Mouse (Mus musculus) activated CD4-positive, CD25-positive, alpha-beta regulatory T cell (primary cell): Measurements from ENCODE around the gene Asz1. TPM values are rescaled to one million over a fixed set of nuclear protein-coding genes. Genes with fewer than 3 reads are reported as not detected.

Source experiments
- polyA plus RNA-seq, 2 experiments: library from polyadenylated mRNA; unstranded; fragments of 100-300 nt; shearing (Covaris generic); gene quantifications; one replicate each; pipeline ENCODE4 v1.2.1; 2017

Asz1 gene
- polyA plus RNA-seq, result not detected

DNA sequence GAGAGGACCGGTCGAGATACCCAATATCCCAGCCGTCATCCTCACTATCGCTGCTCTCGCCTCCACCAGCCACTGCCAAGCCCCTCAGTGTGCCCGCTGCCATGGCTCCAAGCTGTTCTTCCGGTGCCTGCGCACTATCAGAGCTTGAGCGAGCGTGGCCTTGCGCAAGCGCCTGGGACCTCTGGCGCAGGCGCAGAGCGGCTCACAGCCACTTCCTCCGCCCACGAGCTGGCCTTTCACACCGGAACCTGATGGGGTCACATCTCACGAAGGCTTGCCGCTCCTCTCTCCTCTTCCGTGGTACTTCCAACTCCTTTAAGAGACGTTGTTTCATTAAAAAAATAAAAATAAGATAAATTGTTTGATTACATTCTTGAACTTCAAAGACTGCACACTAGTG is at the start of gene Asz1:
Gene Asz1 (minus strand): TSS at position 128 of the 400 bp plus-strand sequence.

GRCm38 (mm10) chr6:18029746-18030656 is 78.9 kb downstream of the Asz1 start, which contains the start of gene Wnt2:
Gene Wnt2, minus strand, starts transcription at chr6:18030585.

Other genes with a start within 250 kb of the Asz1 start
- not detected for gene Wnt2, start 78.5 kb downstream of the Asz1 start, polyA plus RNA-seq
- gene Cftr, start 61.6 kb upstream of the Asz1 start, polyA plus RNA-seq, result under 1 TPM in 1 of 2 experiments, not detected in 1; 0.31 TPM